Mouse (Mus musculus) hindbrain, embryonic 10.5 days (tissue): ENCODE measurements at regions not wholly inside any gene's neighbourhood (a gene's known extent, or its start where the extent isn't known, plus 50 kb on each side); places are given as distances from the start of the nearest gene placed in this dataset.

ENCODE experiments used
- DNase-seq: peaks from one replicate; pipeline ENCODE4 v3.0.0-alpha.2; 2017; ENCODE audit warnings: low spot score
- H3K27ac ChIP-seq: fragments of 300-500 bp; sonication (generic); 2 replicates; pipeline ENCODE4 v1.5.1; 2016; ENCODE audit warnings: mild to moderate bottlenecking, moderate library complexity
- H3K27me3 ChIP-seq: fragments of 300-500 bp; sonication (generic); 2 replicates; pipeline ENCODE4 v1.6.1; 2016; ENCODE audit warnings: mild to moderate bottlenecking; ENCODE audit not compliant: poor library complexity, insufficient read depth, severe bottlenecking
- H3K36me3 ChIP-seq: fragments of 300-500 bp; sonication (generic); 2 replicates; pipeline ENCODE4 v1.6.1; 2016; ENCODE audit warnings: mild to moderate bottlenecking, moderate library complexity
- H3K4me1 ChIP-seq: fragments of 300-500 bp; sonication (generic); replicated peaks from 2 replicates; pipeline ENCODE4 v1.6.1; 2016; ENCODE audit warnings: mild to moderate bottlenecking
- H3K4me3 ChIP-seq: fragments of 300-500 bp; sonication (generic); 2 replicates; pipeline ENCODE4 v1.5.1; 2016; ENCODE audit warnings: mild to moderate bottlenecking, moderate library complexity
- H3K9me3 ChIP-seq: fragments of 300-500 bp; sonication (generic); 2 replicates; pipeline ENCODE4 v1.6.1; 2016; ENCODE audit warnings: mild to moderate bottlenecking, moderate library complexity
- WGBS: fragments of 180-500 bp; shearing (Covaris S2); methylation state at CpG from one replicate; pipeline ENCODE4 v1.1.7; 2016; 5-methylcytosine and 5-hydroxymethylcytosine counted together

- 23% methylated on average over 8 of the region's 8 CpGs for WGBS
- Histone ChIP-seq H3K9me3 (no peaks in the 10 kb centered on the region), H3K36me3 (no peaks in the 10 kb centered on the region), H3K4me3 (peak overlapping the region; percentile 39), H3K4me1 (peaks cover 66% of the 10 kb centered on the region), H3K27ac (peak overlapping the region; percentile 85), H3K27me3 (peaks cover 40% of the 10 kb centered on the region)
- DNase-seq = no peak
Observed at GRCm38 (mm10) chr11:105507332-105507971, 50.9 kb upstream of the March10 start.
